Mouse (Mus musculus) c-Kit-positive CD71-positive TER-119-positive erythroid progenitor cells, embryonic 14.5 days (primary cell): ENCODE data around the gene Scg5.

Source experiments
- DNase-seq: peaks from one replicate; pipeline ENCODE4 v3.0.0-alpha.2; 2013; ENCODE audit warnings: low spot score

The Scg5 gene

DNA sequence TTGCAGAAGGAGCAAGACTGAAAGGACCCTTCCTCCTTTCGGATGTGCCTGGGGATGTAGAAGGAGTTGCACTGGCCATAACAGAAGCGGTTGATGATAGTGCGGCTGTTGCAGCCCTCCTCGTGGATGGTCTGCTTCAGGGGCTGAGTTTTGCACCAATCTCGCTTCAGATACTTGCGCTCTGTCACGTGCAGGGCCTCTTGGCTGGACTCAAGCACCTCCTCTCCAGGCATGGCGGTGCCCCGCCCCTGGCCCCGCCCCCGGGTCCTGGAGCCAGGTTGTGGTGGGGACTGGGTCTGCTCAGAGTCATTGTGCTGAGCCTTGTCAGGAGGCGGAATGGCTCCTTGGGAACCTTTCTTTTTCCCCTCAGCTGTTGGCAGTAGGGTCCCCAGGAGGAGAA lies 79.2 kb downstream of the Scg5 start:
- DNase-seq, result no peak

DNA sequence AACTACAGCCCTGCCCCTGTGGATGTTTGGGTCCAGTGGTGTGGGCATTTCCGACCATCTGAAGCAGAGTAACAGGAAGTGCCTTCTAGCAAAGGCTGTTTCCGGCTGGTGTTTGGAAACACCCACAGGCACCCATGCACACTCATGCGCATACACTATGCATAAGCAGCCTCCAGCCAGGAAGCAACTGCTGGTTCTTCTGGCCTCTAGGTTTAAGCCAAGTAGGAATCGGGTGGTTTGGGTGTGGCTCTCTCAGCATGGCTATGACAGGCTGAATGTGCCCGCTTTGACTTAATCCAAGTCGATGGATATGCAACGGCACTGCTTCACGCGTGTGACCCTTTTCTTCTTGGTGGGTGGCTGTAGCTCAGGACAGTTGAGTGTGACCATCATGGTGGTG lies 79.6 kb downstream of the Scg5 start:
- no peak for DNase-seq

DNA sequence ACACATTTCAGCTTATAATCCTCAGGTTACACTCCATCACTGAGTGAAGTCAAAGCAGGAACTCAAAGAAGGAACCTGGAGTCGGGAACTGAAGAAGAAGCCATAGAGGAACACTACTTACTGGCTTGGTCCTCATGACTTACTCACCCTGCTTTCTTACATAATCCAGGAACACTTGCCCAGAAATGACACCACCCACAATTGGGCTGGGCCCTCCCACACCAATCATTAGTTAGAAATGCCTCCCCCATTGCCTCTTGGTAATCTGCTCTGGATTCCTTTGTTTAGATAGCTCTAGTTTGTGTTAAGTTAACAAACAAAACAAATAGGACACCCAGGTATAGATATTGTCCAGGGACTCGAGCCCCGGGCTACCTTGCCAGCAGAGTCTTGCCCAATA lies 100.3 kb downstream of the Scg5 start:
- DNase-seq, result no peak
